Mouse (Mus musculus): Measurements from ENCODE around the gene Adrb1. TPM values are rescaled to one million over a fixed set of nuclear protein-coding genes. Genes with fewer than 3 reads are reported as not detected.

Adrb1 gene
- total and polyA plus RNA-seq, 3 experiments = not detected

DNA sequence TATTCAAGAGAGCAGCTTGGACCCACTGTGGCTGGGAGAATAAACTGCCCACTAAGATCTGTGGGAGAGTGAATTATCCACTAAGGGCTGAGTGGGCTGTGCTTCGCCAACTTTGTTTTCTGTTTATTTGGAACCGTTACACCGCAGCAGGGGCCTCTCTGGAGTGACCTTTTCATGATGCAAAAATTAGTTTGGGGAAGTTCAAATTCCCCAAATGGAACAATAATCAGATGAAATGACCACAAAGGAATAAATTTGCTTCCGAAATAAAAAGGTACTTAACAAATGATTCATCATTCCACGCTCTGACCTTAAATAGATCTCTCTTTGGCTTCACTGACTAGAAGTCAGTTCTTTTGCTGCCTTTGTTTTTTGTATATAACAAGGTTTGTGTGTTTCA lies 8.4 kb upstream of the Adrb1 start:
- H3K4me3 ChIP-seq (ENCODE audit: control insufficient read depth in 1 of 2, insufficient read depth in 1 of 2, low read depth in 2 of 2, low read length in 2 of 2) = no peak overlapping the region
- no peaks in the 10 kb centered on the region for H3K4me1 ChIP-seq (ENCODE audit: control insufficient read depth in 1 of 2, insufficient read depth in 2 of 2, low read length in 2 of 2)
- no peak overlapping the region for H3K9ac ChIP-seq (ENCODE audit: control insufficient read depth, low read depth, low read length, poor library complexity, severe bottlenecking)
- H3K79me2 ChIP-seq (ENCODE audit: control insufficient read depth, insufficient read depth, low read length, poor library complexity) = no peaks in the 10 kb centered on the region
- H3K9me3 ChIP-seq (replicated peaks; ENCODE audit: insufficient read depth, low read length) = no peaks in the 10 kb centered on the region
- no peak for TF ChIP-seq CTCF (IDR thresholded peaks at IDR 0.05 in 2 of 3, conservative IDR thresholded peaks at IDR 0.05 in 1 of 3; ENCODE audit: control insufficient read depth in 1 of 3, insufficient read depth in 1 of 3, low read depth in 2 of 3, low read length in 3 of 3, poor library complexity in 1 of 3, severe bottlenecking in 1 of 3)
- no peak for TF ChIP-seq CHD1 (IDR thresholded peaks at IDR 0.05; ENCODE audit: low read depth, low read length)
- no peak for TF ChIP-seq ZMIZ1 (IDR thresholded peaks at IDR 0.05; ENCODE audit: low read depth, low read length)
- TF ChIP-seq TAL1 (IDR thresholded peaks at IDR 0.05; ENCODE audit: low read length) = no peak
- no peak for TF ChIP-seq NRF1 (IDR thresholded peaks at IDR 0.05; ENCODE audit: insufficient read depth, low read depth, low read length, poor library complexity, severe bottlenecking)
- H3K36me3 ChIP-seq (ENCODE audit: control insufficient read depth in 1 of 2, insufficient read depth in 2 of 2, low read length in 2 of 2) = no peaks in the 10 kb centered on the region
- H3K27ac ChIP-seq (ENCODE audit: control insufficient read depth, low read depth, low read length) = no peak overlapping the region
- no peak for DNase-seq (ENCODE audit: low read depth, low spot score)
- H3K27me3 ChIP-seq (ENCODE audit: control insufficient read depth in 1 of 2, insufficient read depth in 2 of 2, low read length in 2 of 2) = peaks cover 3 to 4% of the 10 kb centered on the region in 2 experiments; a peak in 3 of 4 replicates

DNA sequence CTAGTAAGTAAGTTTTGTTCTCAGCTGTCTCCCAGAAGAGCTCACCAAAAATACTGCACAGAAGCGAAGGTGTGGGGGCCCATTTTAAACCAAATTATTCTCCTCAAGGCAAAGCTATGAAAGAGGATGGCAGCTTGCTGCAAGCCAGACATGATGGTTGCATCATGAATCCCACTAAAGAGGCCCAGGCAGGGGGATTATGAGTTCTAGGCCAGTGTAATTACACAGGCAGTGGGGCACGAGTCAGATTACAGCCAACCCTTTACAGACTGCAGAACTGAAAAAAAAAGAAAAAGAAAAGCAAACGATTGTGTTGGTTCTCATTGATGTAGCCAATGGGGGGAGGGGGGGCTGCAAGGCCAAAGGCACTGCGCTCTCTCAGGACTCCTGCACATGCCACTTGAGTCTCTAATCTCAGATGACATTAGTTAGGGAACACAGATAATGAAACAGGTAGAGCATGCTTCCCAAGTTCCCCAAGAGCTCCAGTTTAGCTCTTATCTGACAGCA lies 7.3 kb upstream of the Adrb1 start:
- no peak for DNase-seq (ENCODE audit: low read depth, low spot score)
- Histone ChIP-seq H3K36me3 (ENCODE audit: control insufficient read depth in 1 of 2, insufficient read depth in 2 of 2, low read length in 2 of 2) (no peaks in the 10 kb centered on the region), H3K4me1 (ENCODE audit: control insufficient read depth in 1 of 2, insufficient read depth in 2 of 2, low read length in 2 of 2) (no peaks in the 10 kb centered on the region), H3K79me2 (ENCODE audit: control insufficient read depth, insufficient read depth, low read length, poor library complexity) (no peaks in the 10 kb centered on the region), H3K9ac (ENCODE audit: control insufficient read depth, low read depth, low read length, poor library complexity, severe bottlenecking) (no peak overlapping the region), H3K9me3 (replicated peaks; ENCODE audit: insufficient read depth, low read length) (no peaks in the 10 kb centered on the region), H3K4me3 (ENCODE audit: control insufficient read depth in 1 of 2, insufficient read depth in 1 of 2, low read depth in 2 of 2, low read length in 2 of 2) (no peak overlapping the region), H3K27ac (ENCODE audit: control insufficient read depth, low read depth, low read length) (no peak overlapping the region), H3K27me3 (ENCODE audit: control insufficient read depth in 1 of 2, insufficient read depth in 2 of 2, low read length in 2 of 2) (peaks cover 2 to 4% of the 10 kb centered on the region in 2 experiments; a peak in 3 of 4 replicates)
- TF ChIP-seq UBTF (IDR thresholded peaks at IDR 0.05; ENCODE audit: borderline replicate concordance, insufficient read depth, low read depth, low read length) (no peak), MYC (IDR thresholded peaks at IDR 0.05; ENCODE audit: low read depth, low read length) (no peak), USF1 (IDR thresholded peaks at IDR 0.05; ENCODE audit: low read depth, low read length) (no peak)

GRCm38 (mm10) chr19:56718046-56718445 lies 4.0 kb upstream of the Adrb1 start:
- Histone ChIP-seq H3K36me3 (ENCODE audit: control insufficient read depth in 1 of 2, insufficient read depth in 2 of 2, low read length in 2 of 2) (no peaks in the 10 kb centered on the region), H3K4me1 (ENCODE audit: control insufficient read depth in 1 of 2, insufficient read depth in 2 of 2, low read length in 2 of 2) (no peaks in the 10 kb centered on the region), H3K27me3 (ENCODE audit: control insufficient read depth in 1 of 2, insufficient read depth in 2 of 2, low read length in 2 of 2) (peaks cover 0 to 3% of the 10 kb centered on the region in 2 experiments; a peak in 2 of 4 replicates), H3K79me2 (ENCODE audit: control insufficient read depth, insufficient read depth, low read length, poor library complexity) (no peaks in the 10 kb centered on the region), H3K27ac (ENCODE audit: control insufficient read depth, low read depth, low read length) (no peak overlapping the region), H3K9ac (ENCODE audit: control insufficient read depth, low read depth, low read length, poor library complexity, severe bottlenecking) (no peak overlapping the region), H3K9me3 (replicated peaks; ENCODE audit: insufficient read depth, low read length) (no peaks in the 10 kb centered on the region), H3K4me3 (ENCODE audit: control insufficient read depth in 1 of 2, insufficient read depth in 1 of 2, low read depth in 2 of 2, low read length in 2 of 2) (no peak overlapping the region)
- DNase-seq (ENCODE audit: low read depth, low spot score) = no peak
- TF ChIP-seq NRF1 (IDR thresholded peaks at IDR 0.05; ENCODE audit: insufficient read depth, low read depth, low read length, poor library complexity, severe bottlenecking) (no peak), GATA1 (IDR thresholded peaks at IDR 0.05; ENCODE audit: low read depth, low read length) (no peak), MXI1 (IDR thresholded peaks at IDR 0.05; ENCODE audit: low read depth, low read length) (no peak), RCOR1 (IDR thresholded peaks at IDR 0.05; ENCODE audit: low read depth, low read length) (no peak)

All from MEL (cell line).